Mouse (Mus musculus) cerebellum, adult 2 months (tissue): ENCODE results near the gene Lca5.

Source experiments
- CTCF ChIP-seq: fragments of 200-500 bp; IDR thresholded peaks from 2 replicates; pipeline ENCODE4 v1.5.1; 2011; ENCODE audit warnings: low read depth, mild to moderate bottlenecking, control low read depth, low read length, moderate library complexity, borderline replicate concordance; ENCODE audit not compliant: insufficient read depth
- POLR2A ChIP-seq: fragments of 200-500 bp; IDR thresholded peaks from 2 replicates; pipeline ENCODE4 v1.6.1; 2011; ENCODE audit warnings: low read length, control low read depth, borderline replicate concordance; ENCODE audit not compliant: insufficient read depth

DNA sequence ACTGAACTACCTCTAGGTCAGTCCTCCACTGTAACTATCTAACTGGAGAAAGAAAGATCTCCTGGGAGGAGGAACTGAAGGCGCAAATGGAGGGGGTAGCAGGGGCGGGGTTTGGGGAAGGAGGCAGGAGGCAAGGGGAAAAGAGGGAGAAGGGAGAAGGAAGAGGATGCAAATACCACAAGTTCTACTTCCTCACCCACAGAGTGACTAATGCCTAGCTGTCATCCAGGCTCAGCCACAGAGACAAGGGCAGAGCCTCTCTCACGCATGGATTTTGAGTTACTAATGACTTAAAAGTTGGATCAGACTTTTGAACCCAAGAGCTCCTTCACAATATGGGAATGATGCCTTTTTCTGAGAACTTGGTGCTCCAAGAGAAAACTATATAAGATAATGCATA lies 40.1 kb downstream of the Lca5 start:
- TF ChIP-seq CTCF = no peak
- TF ChIP-seq POLR2A = no peak
